Mouse (Mus musculus): ENCODE results near the gene Aptx. TPM values are rescaled to one million over a fixed set of nuclear protein-coding genes. Genes with fewer than 3 reads are reported as not detected.

The Aptx gene
- polyA plus RNA-seq, 1 experiment from 2014 or later = 35.0 TPM

- Histone ChIP-seq H3K27ac (replicated peaks) (no peak overlapping the region), H3K27me3 (replicated peaks; ENCODE audit: low read depth, poor library complexity, severe bottlenecking) (no peaks in the 10 kb centered on the region), H3K36me3 (replicated peaks) (no peaks in the 10 kb centered on the region), H3K9me3 (no peaks in the 10 kb centered on the region), H3K4me3 (no peak overlapping the region), H3K4me1 (no peaks in the 10 kb centered on the region)
- 60% methylated on average over 5 of the region's 5 CpGs for WGBS
- DNase-seq (ENCODE audit: low spot score) = no peak
Measured at GRCm38 (mm10) chr4:40643567-40643966, 59.4 kb downstream of the Aptx start.

DNA sequence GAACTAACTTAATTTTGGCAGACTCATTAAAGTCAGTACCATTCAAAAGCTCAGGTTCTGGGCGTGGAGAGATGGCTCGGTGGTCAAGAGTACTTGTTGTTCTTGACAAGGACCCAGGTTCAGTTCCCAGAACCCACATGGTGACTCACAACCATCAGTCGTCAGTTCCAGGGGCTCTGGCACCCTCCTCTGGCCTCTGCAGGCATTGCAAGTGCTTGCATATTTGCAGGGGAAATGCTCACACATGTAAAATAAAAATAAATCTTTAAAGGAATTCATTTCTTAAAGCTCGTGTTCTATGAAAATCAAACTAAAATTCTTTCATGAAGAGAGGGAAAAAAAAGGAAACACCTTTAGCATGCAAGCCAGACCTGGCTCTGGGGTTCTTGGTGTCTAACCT is 62.0 kb downstream of the Aptx start:
- DNase-seq (ENCODE audit: low spot score) = no peak
- H3K9me3 ChIP-seq = no peaks in the 10 kb centered on the region
- WGBS = 86% methylated on average over 4 of the region's 4 CpGs
- no peaks in the 10 kb centered on the region for H3K36me3 ChIP-seq (replicated peaks)
- no peaks in the 10 kb centered on the region for H3K27me3 ChIP-seq (replicated peaks; ENCODE audit: low read depth, poor library complexity, severe bottlenecking)
- no peaks in the 10 kb centered on the region for H3K4me1 ChIP-seq
- no peak overlapping the region for H3K27ac ChIP-seq (replicated peaks)
- no peak overlapping the region for H3K4me3 ChIP-seq

MicroRNAs encoded within 50 kb of the gene (microRNA counts, 519-probe panel; counts per million panel counts)
- 188 counts per million, percentile 57 among the panel's probes with 10 or more counts for microRNA mmu-miR-207

Small RNA genes lying within 50 kb of the gene (microRNA-seq; reads per million reads assigned to microRNA genes)
- not detected for gene Mir207

Other genes starting within 250 kb of the Aptx start
- gene Tmem215, start 231.0 kb downstream of the Aptx start, polyA plus RNA-seq (2016; fragmentation: Nextera tagmentation; extraction: Ambion mirVana) = 0.06 and 0.32 TPM in 2 replicates
- 608 and 633 TPM in 2 replicates for gene Dnaja1, start 19.0 kb upstream of the Aptx start, polyA plus RNA-seq (2016; fragmentation: Nextera tagmentation; extraction: Ambion mirVana)
- 190 and 192 TPM in 2 replicates for gene Smu1, start 54.7 kb upstream of the Aptx start, polyA plus RNA-seq (2016; fragmentation: Nextera tagmentation; extraction: Ambion mirVana)
- gene B4galt1, start 150.8 kb upstream of the Aptx start, polyA plus RNA-seq (2016; fragmentation: Nextera tagmentation; extraction: Ambion mirVana) = 23.8 and 24.7 TPM in 2 replicates
- not detected in 2 replicates for gene Spink4, start 216.9 kb upstream of the Aptx start, polyA plus RNA-seq (2016; fragmentation: Nextera tagmentation; extraction: Ambion mirVana)
- gene Bag1, start 245.1 kb upstream of the Aptx start, polyA plus RNA-seq (2016; fragmentation: Nextera tagmentation; extraction: Ambion mirVana) = 210 and 219 TPM in 2 replicates
- 91.0 and 93.4 TPM in 2 replicates for gene Chmp5, start 245.2 kb upstream of the Aptx start, polyA plus RNA-seq (2016; fragmentation: Nextera tagmentation; extraction: Ambion mirVana)